Mouse (Mus musculus): ENCODE data around the gene Ints12. TPM values are rescaled to one million over a fixed set of nuclear protein-coding genes. Genes with fewer than 3 reads are reported as not detected.

The Ints12 gene
- polyA plus RNA-seq (2015; fragmentation: Nextera tagmentation; extraction: Ambion mirVana): 9.8 and 10.4 TPM in 2 replicates

DNA sequence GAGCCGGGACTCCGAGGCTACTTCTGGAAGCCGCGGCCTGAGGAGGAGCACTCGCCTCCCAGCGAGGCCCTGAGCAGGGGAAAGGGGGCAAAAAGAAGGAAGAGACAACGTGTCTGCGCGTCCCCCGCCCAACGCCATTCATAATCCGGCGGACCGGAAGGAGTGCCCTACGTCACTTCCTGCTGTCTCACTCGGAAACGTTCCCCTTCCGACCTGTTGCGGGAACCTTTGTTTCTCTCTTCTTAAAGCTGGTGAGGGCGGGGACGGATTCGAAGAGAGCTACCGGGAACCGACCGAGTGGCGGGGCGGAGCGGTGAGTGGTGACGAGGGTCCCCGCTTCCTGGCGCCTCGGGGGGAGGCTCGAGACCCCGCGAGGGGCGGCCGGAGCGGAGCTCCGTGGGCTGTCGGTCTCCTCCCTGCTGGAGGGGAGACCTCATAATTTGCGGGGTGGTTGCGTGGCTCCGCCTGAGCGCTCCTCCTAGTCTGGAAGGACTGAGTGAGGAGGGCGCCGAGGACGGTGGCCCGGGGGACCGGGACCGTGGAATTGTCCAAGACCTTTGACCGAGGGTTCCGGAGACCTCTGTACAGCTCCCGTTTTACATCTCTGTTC lies at the start of gene Ints12, which contains the start of gene Gstcd:
Gene Ints12 (plus strand): TSS at position 177 of the 610 bp plus-strand sequence.
Gene Gstcd (minus strand): TSS at position 370 of the 610 bp plus-strand sequence.

Other genes with a start within 250 kb of the Ints12 start
- gene Npnt, start 141.5 kb upstream of the Ints12 start, polyA plus RNA-seq (2015; fragmentation: Nextera tagmentation; extraction: Ambion mirVana): 52.3 and 58.2 TPM in 2 replicates
- gene Gstcd, start 193 bp downstream of the Ints12 start, polyA plus RNA-seq (2015; fragmentation: Nextera tagmentation; extraction: Ambion mirVana): 2.0 and 2.2 TPM in 2 replicates
- not detected in 2 replicates for gene Arhgef38, start 143.1 kb downstream of the Ints12 start, polyA plus RNA-seq (2015; fragmentation: Nextera tagmentation; extraction: Ambion mirVana)
- gene Ppa2, start 218.3 kb downstream of the Ints12 start, polyA plus RNA-seq (2015; fragmentation: Nextera tagmentation; extraction: Ambion mirVana): 123 and 138 TPM in 2 replicates

Data from skeletal muscle tissue, postnatal 0 days (tissue).